Mouse (Mus musculus): ENCODE measurements around the gene Zswim4.

Gene Zswim4

GRCm38 (mm10) chr8:84223322-84224029 is 13.4 kb downstream of the Zswim4 start:
- no peak for DNase-seq

GRCm38 (mm10) chr8:84222566-84223165 is 14.2 kb downstream of the Zswim4 start:
- DNase-seq, result no peak

- DNase-seq, result no peak
Observed at GRCm38 (mm10) chr8:84220105-84220504, 16.8 kb downstream of the Zswim4 start.

GRCm38 (mm10) chr8:84218143-84218542 is 18.7 kb downstream of the Zswim4 start:
- no peak for DNase-seq

- DNase-seq, result no peak
Observed at GRCm38 (mm10) chr8:84217206-84217605, 19.6 kb downstream of the Zswim4 start.

GRCm38 (mm10) chr8:84213277-84213676 is 23.6 kb downstream of the Zswim4 start:
- DNase-seq, result no peak

- DNase-seq, result no peak
Observed at GRCm38 (mm10) chr8:84211881-84212563, 24.8 kb downstream of the Zswim4 start.

- no peak for DNase-seq
Observed at GRCm38 (mm10) chr8:84211202-84211601, 25.7 kb downstream of the Zswim4 start.

GRCm38 (mm10) chr8:84210167-84210791 is 26.6 kb downstream of the Zswim4 start:
- peak; percentile 84 to 89 for DNase-seq

- DNase-seq, result no peak
Observed at GRCm38 (mm10) chr8:84208381-84209380, 28.2 kb downstream of the Zswim4 start.

GRCm38 (mm10) chr8:84207811-84208210 is 29.0 kb downstream of the Zswim4 start:
- DNase-seq, result no peak

GRCm38 (mm10) chr8:84206666-84207065 is 30.2 kb downstream of the Zswim4 start:
- DNase-seq, result no peak

GRCm38 (mm10) chr8:84205073-84205472 is 31.8 kb downstream of the Zswim4 start:
- no peak for DNase-seq

- DNase-seq, result no peak
Observed at GRCm38 (mm10) chr8:84203975-84204772, 32.7 kb downstream of the Zswim4 start.

- DNase-seq, result peak in 1 of 2 experiments; percentile 40
Observed at GRCm38 (mm10) chr8:84202938-84203917, 33.6 kb downstream of the Zswim4 start.

GRCm38 (mm10) chr8:84202466-84202865 is 34.4 kb downstream of the Zswim4 start:
- no peak for DNase-seq

GRCm38 (mm10) chr8:84201545-84202245 is 35.2 kb downstream of the Zswim4 start:
- DNase-seq, result no peak

- peak in 1 of 2 experiments; percentile 25 for DNase-seq
Observed at GRCm38 (mm10) chr8:84200652-84201544, 36.0 kb downstream of the Zswim4 start.
